Mouse (Mus musculus) activated CD4-positive, CD25-positive, alpha-beta regulatory T cell (primary cell): ENCODE measurements around the gene Krtap3-2. TPM values are rescaled to one million over a fixed set of nuclear protein-coding genes. Genes with fewer than 3 reads are reported as not detected.

Experiments used
- polyA plus RNA-seq, 2 experiments: library from polyadenylated mRNA; unstranded; fragments of 100-300 nt; shearing (Covaris generic); gene quantifications; one replicate each; pipeline ENCODE4 v1.2.1; 2017

The Krtap3-2 gene
- not detected for polyA plus RNA-seq

GRCm38 (mm10) chr11:99556753-99557152 lies at the start of gene Krtap3-2:
TSS of gene Krtap3-2 (minus strand) at chr11:99556853.

GRCm38 (mm10) chr11:99603208-99603607 lies 46.6 kb upstream of the Krtap3-2 start, which contains the start of gene Gm11938:
TSS of gene Gm11938 (minus strand) at chr11:99603308.

GRCm38 (mm10) chr11:99597742-99598141 lies 41.1 kb upstream of the Krtap3-2 start, which contains the start of gene Krtap9-3:
TSS of gene Krtap9-3 (minus strand) at chr11:99598105.

GRCm38 (mm10) chr11:99590981-99591380 lies 34.3 kb upstream of the Krtap3-2 start, which contains the start of gene Krtap1-3:
TSS of gene Krtap1-3 (minus strand) at chr11:99591339.

GRCm38 (mm10) chr11:99583245-99583704 lies 26.6 kb upstream of the Krtap3-2 start, which contains the start of gene Krtap1-4:
TSS of gene Krtap1-4 (minus strand) at chr11:99583654.

GRCm38 (mm10) chr11:99580636-99581035 lies 24.0 kb upstream of the Krtap3-2 start, which contains the start of gene Krtap1-5:
TSS of gene Krtap1-5 (minus strand) at chr11:99581016.

GRCm38 (mm10) chr11:99566530-99566929 lies 9.9 kb upstream of the Krtap3-2 start, which contains the start of gene Krtap3-1:
TSS of gene Krtap3-1 (minus strand) at chr11:99566630.

GRCm38 (mm10) chr11:99559366-99559765 lies 2.7 kb upstream of the Krtap3-2 start, which contains the start of gene Gm11939:
TSS of gene Gm11939 (minus strand) at chr11:99559466.

GRCm38 (mm10) chr11:99550765-99551164 lies 5.9 kb downstream of the Krtap3-2 start, which contains the start of gene Krtap3-3:
TSS of gene Krtap3-3 (minus strand) at chr11:99550865.

GRCm38 (mm10) chr11:99521288-99521860 lies 35.3 kb downstream of the Krtap3-2 start, which contains the start of gene Krt39:
TSS of gene Krt39 (minus strand) at chr11:99521338.

Other genes starting within 250 kb of the Krtap3-2 start
- gene Krt25, start 233.9 kb downstream of the Krtap3-2 start, polyA plus RNA-seq, result under 1 TPM in 1 of 2 experiments, not detected in 1; 0.17 TPM
- under 1 TPM in 1 of 2 experiments, not detected in 1; 0.23 TPM for gene Krt26, start 218.9 kb downstream of the Krtap3-2 start, polyA plus RNA-seq
- gene Krt27, start 205.7 kb downstream of the Krtap3-2 start, polyA plus RNA-seq, result not detected
- not detected for gene Krt28, start 181.9 kb downstream of the Krtap3-2 start, polyA plus RNA-seq
- 1 to 10 TPM; 8.0 to 9.9 TPM for gene Krt10, start 167.5 kb downstream of the Krtap3-2 start, polyA plus RNA-seq
- gene Krt12, start 134.6 kb downstream of the Krtap3-2 start, polyA plus RNA-seq, result under 1 TPM in 1 of 2 experiments, not detected in 1; 0.11 TPM
- gene Krt20, start 118.7 kb downstream of the Krtap3-2 start, polyA plus RNA-seq, result not detected
- gene Krt23, start 63.7 kb downstream of the Krtap3-2 start, polyA plus RNA-seq, result not detected
- gene Krt39, start 35.5 kb downstream of the Krtap3-2 start, polyA plus RNA-seq, result under 1 TPM in 1 of 2 experiments, not detected in 1; 0.36 TPM
- under 1 TPM in 1 of 2 experiments, not detected in 1; 0.38 TPM for gene Krt40, start 13.7 kb downstream of the Krtap3-2 start, polyA plus RNA-seq
- gene Krtap3-3, start 6.0 kb downstream of the Krtap3-2 start, polyA plus RNA-seq, result not detected
- gene Gm11939, start 2.6 kb upstream of the Krtap3-2 start, polyA plus RNA-seq, result 1 to 10 TPM in 1 of 2 experiments, not detected in 1; 1.1 TPM
- not detected for gene Krtap3-1, start 9.8 kb upstream of the Krtap3-2 start, polyA plus RNA-seq
- not detected for gene Krtap1-5, start 24.2 kb upstream of the Krtap3-2 start, polyA plus RNA-seq
- not detected for gene Krtap1-4, start 26.8 kb upstream of the Krtap3-2 start, polyA plus RNA-seq
- under 1 TPM in 1 of 2 experiments, not detected in 1; 0.27 TPM for gene Krtap1-3, start 34.5 kb upstream of the Krtap3-2 start, polyA plus RNA-seq
- gene Krtap9-3, start 41.3 kb upstream of the Krtap3-2 start, polyA plus RNA-seq, result not detected
- not detected for gene Gm11938, start 46.5 kb upstream of the Krtap3-2 start, polyA plus RNA-seq
- gene Gm11937, start 53.3 kb upstream of the Krtap3-2 start, polyA plus RNA-seq, result not detected
- gene Krtap2-4, start 58.0 kb upstream of the Krtap3-2 start, polyA plus RNA-seq, result not detected
- not detected for gene Gm11562, start 63.6 kb upstream of the Krtap3-2 start, polyA plus RNA-seq
- not detected for gene Krtap4-1, start 71.4 kb upstream of the Krtap3-2 start, polyA plus RNA-seq
- gene Krtap4-2, start 78.2 kb upstream of the Krtap3-2 start, polyA plus RNA-seq, result not detected
- gene Krtap4-7, start 87.2 kb upstream of the Krtap3-2 start, polyA plus RNA-seq, result not detected
- gene Gm11555, start 93.4 kb upstream of the Krtap3-2 start, polyA plus RNA-seq, result not detected
- not detected for gene Gm11563, start 102.1 kb upstream of the Krtap3-2 start, polyA plus RNA-seq
- not detected for gene Krtap4-6, start 109.1 kb upstream of the Krtap3-2 start, polyA plus RNA-seq
- gene Gm14190, start 133.9 kb upstream of the Krtap3-2 start, polyA plus RNA-seq, result not detected
- gene Gm14180, start 177.4 kb upstream of the Krtap3-2 start, polyA plus RNA-seq, result not detected
- gene Gm11595, start 216.1 kb upstream of the Krtap3-2 start, polyA plus RNA-seq, result under 1 TPM in 1 of 2 experiments, not detected in 1; 0.32 TPM
- gene Krtap4-8, start 223.9 kb upstream of the Krtap3-2 start, polyA plus RNA-seq, result not detected
- not detected for gene Krtap4-9, start 228.3 kb upstream of the Krtap3-2 start, polyA plus RNA-seq
- not detected for gene Gm11596, start 236.6 kb upstream of the Krtap3-2 start, polyA plus RNA-seq
- not detected for gene Gm11569, start 242.1 kb upstream of the Krtap3-2 start, polyA plus RNA-seq
- not detected for gene Gm11554, start 247.6 kb upstream of the Krtap3-2 start, polyA plus RNA-seq